Mouse (Mus musculus): ENCODE data around the gene Abo.

The Abo gene

DNA sequence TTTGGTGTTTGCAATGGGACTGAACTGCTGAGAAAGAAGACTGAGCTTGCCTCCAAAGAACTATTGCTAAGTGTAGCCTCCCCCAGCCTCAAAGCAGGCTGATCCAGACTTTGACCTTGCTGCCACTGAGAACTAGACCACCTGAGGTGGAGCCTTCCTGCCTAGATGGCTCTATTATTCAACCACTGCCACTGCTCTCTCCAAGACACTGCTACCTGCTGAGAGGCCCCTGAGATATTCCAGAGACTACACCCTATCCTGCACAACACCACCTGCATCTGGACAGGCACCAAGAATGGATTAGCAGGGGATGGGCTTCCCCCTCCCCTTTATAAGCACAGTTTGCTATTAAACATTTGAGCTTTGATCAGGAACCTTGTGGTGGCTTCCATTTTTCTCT is 13.8 kb upstream of the Abo start:
- in situ Hi-C loops (cut with MseI, MboI) = no loop called here

DNA sequence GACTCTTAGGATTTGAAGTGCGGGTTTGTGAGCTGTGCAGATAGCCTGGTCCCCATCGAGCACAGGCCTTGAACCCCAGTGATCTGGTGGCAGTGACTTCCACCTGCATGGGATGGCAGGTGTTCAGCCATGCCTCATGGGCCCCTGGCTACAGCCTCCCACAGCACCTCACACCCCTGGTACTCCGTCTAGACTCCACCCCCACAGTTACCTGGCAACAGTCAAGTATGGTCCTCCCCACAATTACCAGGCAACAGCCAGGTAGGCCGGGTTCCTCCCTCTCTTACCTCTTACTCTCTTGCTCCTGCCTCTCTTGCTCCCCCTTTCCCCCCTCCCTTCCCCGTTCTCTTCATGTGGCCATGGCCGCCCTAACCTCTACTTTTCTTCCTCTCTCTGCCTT is 5.9 kb upstream of the Abo start:
- in situ Hi-C loops (cut with MseI, MboI) = no loop called here

DNA sequence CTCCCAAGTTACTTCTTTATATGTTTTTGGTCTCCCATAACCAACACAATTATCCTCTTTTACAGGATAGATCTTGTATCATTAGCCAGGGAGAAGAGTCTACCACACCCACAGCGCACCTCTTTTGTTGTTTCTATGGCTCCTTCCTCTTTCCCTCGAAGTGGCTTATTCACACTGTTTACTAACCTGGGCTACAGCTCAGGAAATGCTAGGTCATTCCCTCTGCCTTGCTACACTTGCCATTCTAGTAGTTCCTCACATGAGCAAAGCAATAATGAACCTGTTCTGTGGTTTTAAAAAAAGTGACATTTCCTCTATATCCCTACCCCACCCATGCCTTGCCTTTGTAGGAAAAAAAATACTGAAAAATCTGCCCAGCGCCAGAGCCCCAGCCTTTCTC is 1.9 kb downstream of the Abo start:
- in situ Hi-C loops (cut with MseI, MboI) = no loop called here

DNA sequence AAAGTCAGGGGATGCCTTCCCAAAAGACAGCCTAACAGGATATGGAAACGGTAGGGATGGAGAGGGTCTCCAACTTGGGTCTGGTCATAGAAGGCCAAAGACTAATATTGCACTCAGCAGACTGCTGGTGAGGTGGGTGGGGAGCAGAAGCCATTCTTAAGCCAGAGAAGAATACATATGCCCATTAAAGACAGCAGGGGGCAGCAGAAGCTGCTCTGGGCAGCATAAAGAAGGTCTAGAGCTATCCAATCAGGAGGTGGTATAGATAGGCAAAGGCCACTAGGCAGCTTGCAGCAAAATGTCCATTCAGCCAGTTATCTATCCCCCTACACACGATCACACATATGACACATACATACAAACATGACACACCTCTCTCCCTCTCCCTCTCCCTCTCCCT is 17.1 kb downstream of the Abo start:
- in situ Hi-C loops (cut with MseI, MboI) = no loop called here

DNA sequence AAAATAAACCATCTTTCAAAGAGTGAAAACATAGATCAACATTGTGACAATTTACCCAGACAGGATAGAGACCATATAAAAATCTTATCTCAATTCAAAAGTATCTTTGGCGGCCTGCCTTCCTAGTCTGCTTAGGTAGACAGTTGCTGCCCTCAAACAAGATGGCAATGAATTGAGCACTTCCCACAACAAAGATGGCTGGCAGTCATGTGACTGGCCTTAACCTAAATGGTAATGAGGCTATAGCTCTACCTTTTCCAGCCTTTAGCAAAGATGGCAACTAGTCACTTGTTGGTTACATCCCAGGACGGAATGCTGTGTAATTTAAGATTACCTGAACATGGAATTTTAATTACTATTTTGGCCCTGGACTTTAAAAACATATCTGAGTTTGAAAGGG is 32.3 kb downstream of the Abo start:
- in situ Hi-C loops (cut with MseI, MboI) = no loop called here

DNA sequence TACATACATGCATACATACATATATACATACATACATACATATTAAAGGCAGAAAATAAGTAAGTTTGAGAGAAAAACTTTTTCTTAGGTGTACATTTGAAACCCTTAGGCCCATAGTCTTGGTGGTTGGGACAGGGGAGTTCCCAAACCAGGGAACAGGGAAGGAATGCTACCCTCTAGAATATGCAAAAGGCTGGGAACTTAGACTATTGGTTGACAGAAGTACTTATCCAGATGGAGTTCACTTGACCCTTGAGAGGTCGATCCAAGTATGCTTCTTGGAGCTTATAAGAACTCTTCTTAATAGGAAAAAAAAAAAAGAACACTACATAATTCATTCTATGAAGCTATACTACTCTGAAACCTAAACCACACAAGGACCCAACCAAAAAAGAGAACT is 36.7 kb downstream of the Abo start:
- in situ Hi-C loops (cut with MseI, MboI) = no loop called here

DNA sequence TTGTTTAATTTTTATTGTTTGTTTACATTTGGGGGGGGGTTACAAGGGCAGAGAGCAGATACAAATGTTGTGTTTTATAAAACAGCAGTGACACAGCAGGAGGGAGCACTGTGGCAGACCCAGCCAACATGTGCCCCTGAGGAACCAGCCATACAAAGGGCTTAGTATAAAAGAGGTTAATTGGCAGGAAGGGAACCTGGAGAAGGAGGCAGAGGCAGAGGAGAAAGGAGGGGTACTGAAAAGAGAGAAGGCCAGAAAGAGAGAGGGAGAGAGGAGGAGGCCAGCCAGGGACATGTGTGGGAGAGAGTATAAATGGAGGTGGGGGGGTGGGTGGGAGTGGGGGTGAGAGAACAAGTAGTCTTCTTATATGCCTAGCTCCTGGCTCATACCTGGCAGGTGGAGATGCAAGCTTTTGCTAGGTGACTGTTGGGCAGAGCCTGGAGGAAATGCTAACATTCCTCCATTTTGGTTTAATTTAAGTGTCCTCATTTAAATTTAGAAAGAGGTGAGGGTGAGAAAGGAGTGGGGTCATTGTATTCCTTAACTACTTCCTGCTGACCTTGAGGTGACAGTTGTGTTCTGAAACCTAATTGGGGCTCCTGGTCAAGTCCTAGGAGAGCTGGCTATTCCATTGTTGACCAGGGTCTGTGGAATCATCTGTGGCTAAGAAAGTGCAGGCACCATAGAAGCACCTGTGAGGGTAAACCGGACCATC is 37.4 kb downstream of the Abo start:
- in situ Hi-C loops (cut with MseI, MboI) = no loop called here

Measured in mouse trophoblast stem cell (cell line).